Mouse (Mus musculus) right cerebral cortex, postnatal 10 days (tissue): Measurements from ENCODE around the gene Dusp7.

Experiments used
- DNase-seq, 2 experiments: peaks; one replicate each; pipeline ENCODE4 v3.0.0; 2021; ENCODE audit warnings: low spot score in 2 of 2

The Dusp7 gene

DNA sequence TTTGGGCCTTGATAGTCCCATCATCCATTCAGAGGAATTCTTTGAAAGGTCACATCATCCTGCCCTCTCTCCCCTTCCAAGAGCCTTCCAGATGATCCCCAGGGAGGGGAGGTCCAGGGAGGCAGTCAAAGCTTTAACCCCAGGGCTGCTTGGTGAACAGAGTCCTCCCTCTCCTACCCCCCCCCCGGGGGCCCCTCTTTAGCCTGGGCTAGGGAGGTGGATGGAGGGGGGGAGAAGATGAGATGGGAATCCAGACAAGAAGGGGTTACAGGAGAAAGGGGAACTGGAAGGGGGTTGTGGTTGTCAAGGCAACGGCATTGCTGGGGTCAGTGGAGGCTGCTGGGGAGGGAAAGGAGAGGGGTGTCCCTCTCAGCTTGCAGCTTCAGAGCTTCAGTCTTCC is 52.2 kb downstream of the Dusp7 start:
- DNase-seq, result no peak

- DNase-seq, result no peak
Observed at GRCm38 (mm10) chr9:106421033-106421864, 52.8 kb downstream of the Dusp7 start.

GRCm38 (mm10) chr9:106421865-106422160 is 53.4 kb downstream of the Dusp7 start:
- peak; percentile 92 to 93 for DNase-seq
